Comparison of ENCODE assay signal across 13 mouse cellular contexts in the genomic region with DNA sequence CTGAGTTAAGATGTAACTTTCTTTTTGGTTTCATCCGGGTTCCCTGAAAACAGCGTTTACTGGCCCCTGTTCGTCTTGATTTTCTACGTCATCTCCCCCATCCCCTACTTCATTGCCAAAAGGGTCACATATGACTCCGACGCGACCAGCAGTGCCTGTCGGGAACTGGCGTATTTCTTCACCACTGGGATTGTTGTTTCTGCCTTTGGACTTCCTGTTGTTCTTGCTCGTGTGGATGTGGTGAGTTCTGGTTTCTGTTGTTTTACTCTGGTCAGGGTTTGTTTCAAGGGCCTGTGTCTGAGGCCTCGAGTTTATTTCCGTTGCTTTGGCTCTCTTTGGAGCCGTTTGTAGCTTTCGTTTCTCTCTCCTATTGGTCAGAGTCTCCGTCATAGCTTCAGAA. TPM values are rescaled to one million over a fixed set of nuclear protein-coding genes. Genes with fewer than 3 reads are reported as not detected.
DNase-seq lines count a peak whose midpoint lies in the region; ATAC-seq and TF ChIP-seq lines count a peak whose summit lies in the region.
"Had no signal": no experiment of that assay in that cellular context is flagged by ENCODE, and none has a peak within 500 bp of the region (broad histone marks: within the 10 kb centered on the region; RNA-seq: fewer than 3 reads in every experiment).

No protein-coding gene starts in this region.

- 78% methylated on average over 15 of the region's 15 CpGs for WGBS in heart, embryonic 12.5 days
- WGBS in lung, adult 2 months = 76% methylated on average over 15 of the region's 15 CpGs
- WGBS in heart, embryonic 16.5 days = 80% methylated on average over 15 of the region's 15 CpGs
- 72% methylated on average over 15 of the region's 15 CpGs for WGBS in liver, postnatal 0 days (ENCODE audit: insufficient replicate concordance)
- WGBS in embryonic facial prominence, embryonic 10.5 days = 86% methylated on average over 15 of the region's 15 CpGs

- peak; percentile 49 to 70 for DNase-seq in heart, adult 18-20 months
- DNase-seq in lung, adult 18-20 months = peak; percentile 36 to 57
- no peak for DNase-seq in lung, adult 2 months
- DNase-seq in liver, postnatal 0 days = no peak
- no peak for DNase-seq in cerebellum, adult 9-11 months
- DNase-seq in embryonic facial prominence, embryonic 10.5 days (ENCODE audit: low spot score) = no peak
- DNase-seq: cerebellum, adult 8-10 months; layer of hippocampus, postnatal 36 days had no signal

- no peak overlapping the region for H3K27ac ChIP-seq in heart, embryonic 12.5 days (ENCODE audit: poor library complexity, severe bottlenecking)
- H3K27ac ChIP-seq in heart, embryonic 16.5 days (ENCODE audit: low read length) = peak overlapping the region; percentile 19; the same call in 1 of the 2 replicates
- peak overlapping the region; percentile 31; the same call in 1 of the 2 replicates for H3K27ac ChIP-seq in liver, postnatal 0 days (ENCODE audit: low read depth)
- H3K27ac ChIP-seq in embryonic facial prominence, embryonic 10.5 days (replicated peaks) = no peak overlapping the region
- H3K27ac ChIP-seq: embryonic facial prominence, embryonic 15.5 days; limb, embryonic 12.5 days; midbrain, embryonic 15.5 days had no signal

- no peak for TF ChIP-seq POLR2A in lung, adult 2 months (IDR thresholded peaks at IDR 0.05; ENCODE audit: borderline replicate concordance, extremely low read depth, low read depth, low read length)

- no peak for ATAC-seq in heart, embryonic 12.5 days (ENCODE audit: insufficient number of reproducible peaks, low FRiP score)
- ATAC-seq in heart, embryonic 16.5 days (replicated peaks; ENCODE audit: extremely low read depth, insufficient read depth, low FRiP score) = no peak
- no peak for ATAC-seq in liver, postnatal 0 days
- ATAC-seq: midbrain, embryonic 15.5 days had no signal

- H3K27me3 ChIP-seq in heart, embryonic 12.5 days (replicated peaks) = no peaks in the 10 kb centered on the region
- no peaks in the 10 kb centered on the region for H3K27me3 ChIP-seq in heart, embryonic 16.5 days (ENCODE audit: control insufficient read depth, insufficient read depth, low read length)
- no peaks in the 10 kb centered on the region for H3K27me3 ChIP-seq in liver, postnatal 0 days (ENCODE audit: insufficient read depth, low read length)
- no peaks in the 10 kb centered on the region for H3K27me3 ChIP-seq in embryonic facial prominence, embryonic 10.5 days (replicated peaks; ENCODE audit: low read depth, poor library complexity, severe bottlenecking)
- H3K27me3 ChIP-seq: embryonic facial prominence, embryonic 15.5 days; limb, embryonic 12.5 days; midbrain, embryonic 15.5 days had no signal

- no peak overlapping the region for H3K4me2 ChIP-seq in heart, embryonic 12.5 days
- H3K4me2 ChIP-seq in heart, embryonic 16.5 days (ENCODE audit: low read depth, low read length) = no peak overlapping the region
- H3K4me2 ChIP-seq in liver, postnatal 0 days (ENCODE audit: low read depth, low read length) = no peak overlapping the region; the same call in 1 of the 2 replicates
- H3K4me2 ChIP-seq: embryonic facial prominence, embryonic 15.5 days; limb, embryonic 12.5 days; midbrain, embryonic 15.5 days had no signal

- TF ChIP-seq CTCF in lung, adult 2 months (IDR thresholded peaks at IDR 0.05; ENCODE audit: insufficient read depth, low read length) = no peak
- no peak for TF ChIP-seq CTCF in liver, postnatal 0 days (IDR thresholded peaks at IDR 0.05; ENCODE audit: low read depth)

- peaks cover 29% of the 10 kb centered on the region for H3K36me3 ChIP-seq in heart, embryonic 12.5 days
- peaks cover 11% of the 10 kb centered on the region for H3K36me3 ChIP-seq in heart, embryonic 16.5 days (ENCODE audit: control insufficient read depth, insufficient read depth)
- peaks cover 33% of the 10 kb centered on the region for H3K36me3 ChIP-seq in liver, postnatal 0 days (replicated peaks; ENCODE audit: insufficient read depth, low read length)
- peaks cover 40% of the 10 kb centered on the region for H3K36me3 ChIP-seq in embryonic facial prominence, embryonic 10.5 days (replicated peaks)

- H3K9me3 ChIP-seq in heart, embryonic 12.5 days (replicated peaks) = no peaks in the 10 kb centered on the region
- H3K9me3 ChIP-seq in heart, embryonic 16.5 days (replicated peaks; ENCODE audit: control insufficient read depth, low read length) = no peaks in the 10 kb centered on the region
- no peaks in the 10 kb centered on the region for H3K9me3 ChIP-seq in liver, postnatal 0 days (ENCODE audit: low read length)
- H3K9me3 ChIP-seq in embryonic facial prominence, embryonic 10.5 days = no peaks in the 10 kb centered on the region
- H3K9me3 ChIP-seq: embryonic facial prominence, embryonic 15.5 days; limb, embryonic 12.5 days; midbrain, embryonic 15.5 days had no signal

- no peak for TF ChIP-seq EP300 in liver, postnatal 0 days (IDR thresholded peaks at IDR 0.05; ENCODE audit: low read depth)

- no peak overlapping the region for H3K4me3 ChIP-seq in heart, embryonic 12.5 days
- H3K4me3 ChIP-seq in lung, adult 2 months (replicated peaks; ENCODE audit: extremely low read depth, low read depth, low read length) = no peak overlapping the region
- H3K4me3 ChIP-seq in heart, embryonic 16.5 days (ENCODE audit: low read length) = no peak overlapping the region
- H3K4me3 ChIP-seq in liver, postnatal 0 days (ENCODE audit: low read depth, low read length) = no peak overlapping the region
- no peak overlapping the region for H3K4me3 ChIP-seq in embryonic facial prominence, embryonic 10.5 days
- H3K4me3 ChIP-seq: embryonic facial prominence, embryonic 15.5 days; limb, embryonic 12.5 days; midbrain, embryonic 15.5 days had no signal

- no peak overlapping the region for H3K9ac ChIP-seq in heart, embryonic 12.5 days
- no peak overlapping the region for H3K9ac ChIP-seq in heart, embryonic 16.5 days (ENCODE audit: low read length)
- no peak overlapping the region for H3K9ac ChIP-seq in liver, postnatal 0 days (replicated peaks)
- H3K9ac ChIP-seq: embryonic facial prominence, embryonic 15.5 days; limb, embryonic 12.5 days; midbrain, embryonic 15.5 days had no signal

- peaks cover 7% of the 10 kb centered on the region for H3K4me1 ChIP-seq in heart, embryonic 12.5 days (replicated peaks)
- peaks cover 2% of the 10 kb centered on the region; the same call in 1 of the 2 replicates for H3K4me1 ChIP-seq in lung, adult 2 months (ENCODE audit: control insufficient read depth, insufficient read depth, low read length)
- H3K4me1 ChIP-seq in heart, embryonic 16.5 days (ENCODE audit: control insufficient read depth, insufficient read depth, low read length) = no peaks in the 10 kb centered on the region
- H3K4me1 ChIP-seq in liver, postnatal 0 days (ENCODE audit: insufficient read depth) = peaks cover 12% of the 10 kb centered on the region
- H3K4me1 ChIP-seq in embryonic facial prominence, embryonic 10.5 days = peaks cover 26% of the 10 kb centered on the region
- H3K4me1 ChIP-seq: midbrain, embryonic 15.5 days had no signal

RNA-seq across cellular contexts. Expression of a gene that starts 8.5 kb away (rescaled TPM):
- total RNA-seq in heart, adult 18-20 months (2021) = 10 to 100 TPM; 22.3 to 27.5 TPM
- polyA plus RNA-seq in heart, embryonic 12.5 days (2016; fragmentation: Nextera tagmentation; extraction: Ambion mirVana) = 78.2 and 80.0 TPM in 2 replicates
- 81.5 and 107 TPM in 2 replicates for polyA plus RNA-seq in lung, adult 2 months (2012; rRNA removed)
- polyA plus RNA-seq in heart, embryonic 16.5 days (2015; fragmentation: Nextera tagmentation; extraction: Ambion mirVana) = 79.0 and 80.8 TPM in 2 replicates
- polyA plus RNA-seq in liver, postnatal 0 days (2015; fragmentation: Nextera tagmentation; extraction: Ambion mirVana) = 39.7 and 41.1 TPM in 2 replicates
- 59.8 and 67.7 TPM in 2 replicates for polyA plus RNA-seq in embryonic facial prominence, embryonic 10.5 days (2016; fragmentation: Nextera tagmentation; extraction: Ambion mirVana)

Comparison
In these comparisons a context has a peak if more than half of its experiments do, and no peak if none do; other contexts are left out.
1. DNase-seq: peak in heart, adult 18-20 months (2 of 2) and lung, adult 18-20 months (2 of 2); none in lung, adult 2 months (single experiment), liver, postnatal 0 days (single experiment), cerebellum, adult 9-11 months (single experiment) and embryonic facial prominence, embryonic 10.5 days (single experiment).
2. H3K27ac ChIP-seq: peak in heart, embryonic 16.5 days (single experiment) and liver, postnatal 0 days (single experiment); none in heart, embryonic 12.5 days (single experiment) and embryonic facial prominence, embryonic 10.5 days (single experiment).